Mouse (Mus musculus): ENCODE results near the gene Crmp1. TPM values are rescaled to one million over a fixed set of nuclear protein-coding genes. Genes with fewer than 3 reads are reported as not detected.

Crmp1 gene
- polyA plus RNA-seq, 1 experiment from 2014 or later = 776 TPM

Other genes with a start within 250 kb of the Crmp1 start
- gene Gm1043, start 156.6 kb upstream of the Crmp1 start, polyA plus RNA-seq (2015; fragmentation: Nextera tagmentation; extraction: Ambion mirVana) = 1.2 and 1.5 TPM in 2 replicates
- gene Evc, start 95.0 kb downstream of the Crmp1 start, polyA plus RNA-seq (2015; fragmentation: Nextera tagmentation; extraction: Ambion mirVana) = 3.6 and 6.3 TPM in 2 replicates
- gene Evc2, start 96.6 kb downstream of the Crmp1 start, polyA plus RNA-seq (2015; fragmentation: Nextera tagmentation; extraction: Ambion mirVana) = 4.9 and 5.5 TPM in 2 replicates

All from neural tube, embryonic 13.5 days (tissue).